Mouse (Mus musculus) hindbrain, embryonic 12.5 days (tissue): ENCODE measurements around the gene I0C0044D17Rik. TPM values are rescaled to one million over a fixed set of nuclear protein-coding genes. Genes with fewer than 3 reads are reported as not detected.
"Not testable (repeated sequence)": the region's sequence is repeated elsewhere in the genome, so short reads cannot be mapped to it uniquely, and the experiment has no call there.

Source experiments
- ATAC-seq: fragments of 200-750 bp; cut with Nextera tagmentation; 2 replicates; pipeline ENCODE4 v1.8.0; 2017; ENCODE audit warnings: moderate TSS enrichment; ENCODE audit not compliant: low FRiP score
- H3K27ac ChIP-seq: fragments of 300-500 bp; sonication (generic); 2 replicates; pipeline ENCODE4 v1.5.1; 2016; ENCODE audit warnings: mild to moderate bottlenecking
- H3K27me3 ChIP-seq: fragments of 300-500 bp; sonication (generic); 2 replicates; pipeline ENCODE4 v1.6.1; 2016; ENCODE audit warnings: mild to moderate bottlenecking
- H3K36me3 ChIP-seq: fragments of 300-500 bp; sonication (generic); 2 replicates; pipeline ENCODE4 v1.6.1; 2016; ENCODE audit warnings: mild to moderate bottlenecking
- H3K4me1 ChIP-seq: fragments of 300-500 bp; sonication (generic); 2 replicates; pipeline ENCODE4 v1.6.1; 2016
- H3K4me2 ChIP-seq: fragments of 300-500 bp; sonication (generic); replicated peaks from 2 replicates; pipeline ENCODE4 v1.6.1; 2016; ENCODE audit warnings: mild to moderate bottlenecking
- H3K4me3 ChIP-seq: fragments of 300-500 bp; sonication (generic); 2 replicates; pipeline ENCODE4 v1.5.1; 2016; ENCODE audit warnings: mild to moderate bottlenecking
- H3K9ac ChIP-seq: fragments of 300-500 bp; sonication (generic); 2 replicates; pipeline ENCODE4 v1.6.1; 2016; ENCODE audit warnings: mild to moderate bottlenecking, moderate library complexity
- H3K9me3 ChIP-seq: fragments of 300-500 bp; sonication (generic); replicated peaks from 2 replicates; pipeline ENCODE4 v1.6.1; 2016; ENCODE audit warnings: mild to moderate bottlenecking
- WGBS: fragments of 180-500 bp; shearing (Covaris S2); methylation state at CpG from one replicate; pipeline ENCODE4 v1.1.7; 2016; 5-methylcytosine and 5-hydroxymethylcytosine counted together
- polyA plus RNA-seq: library from polyadenylated mRNA; unstranded; fragments of >200 nt; fragmentation: Nextera tagmentation; extraction: Ambion mirVana; gene quantifications from 2 replicates; pipeline ENCODE4 v1.2.1, GENCODE M21; 2016

The I0C0044D17Rik gene
- polyA plus RNA-seq, result not detected in 2 replicates

- H3K36me3 ChIP-seq, ATAC-seq, H3K9me3 ChIP-seq, H3K4me2 ChIP-seq, H3K27ac ChIP-seq, H3K4me3 ChIP-seq, H3K4me1 ChIP-seq: not testable (repeated sequence)
- 92% methylated on average over 1 of the region's 1 CpGs for WGBS
- Histone ChIP-seq H3K9ac (peak within 1 kb of the TSS; percentile 38; the same call in 1 of the 2 replicates), H3K27me3 (peaks cover 16% of the 10 kb centered on the region)
Observed at GRCm38 (mm10) chr4:98823740-98824139, at the start of gene I0C0044D17Rik. I0C0044D17Rik (minus strand) TSS chr4:98823840.

- no peak overlapping the region for H3K27ac ChIP-seq
- no peaks in the 10 kb centered on the region for H3K4me1 ChIP-seq
- H3K4me3 ChIP-seq, result no peak overlapping the region
- H3K4me2 ChIP-seq, result no peak overlapping the region
- 79% methylated on average over 14 of the region's 14 CpGs for WGBS
- no peaks in the 10 kb centered on the region for H3K36me3 ChIP-seq
- H3K9me3 ChIP-seq, result no peaks in the 10 kb centered on the region
- H3K9ac ChIP-seq, result no peak overlapping the region
- no peak for ATAC-seq
- H3K27me3 ChIP-seq, result no peaks in the 10 kb centered on the region
Observed at GRCm38 (mm10) chr4:98865386-98866237, 42.0 kb upstream of the I0C0044D17Rik start.

- Histone ChIP-seq H3K9me3 (0 out of 2 replicates have a peak, but pooled peaks cover 2% of the 10 kb centered on the region), H3K36me3 (no peaks in the 10 kb centered on the region), H3K27ac (no peak overlapping the region), H3K9ac (no peak overlapping the region), H3K4me3 (no peak overlapping the region), H3K4me2 (no peak overlapping the region), H3K4me1 (no peaks in the 10 kb centered on the region), H3K27me3 (no peaks in the 10 kb centered on the region)
- ATAC-seq, result no peak
- WGBS, result 92% methylated on average over 3 of the region's 3 CpGs
Observed at GRCm38 (mm10) chr4:98864546-98864945, 40.9 kb upstream of the I0C0044D17Rik start.

GRCm38 (mm10) chr4:98864094-98864493, 40.5 kb upstream of the I0C0044D17Rik start:
- Histone ChIP-seq H3K4me1 (no peaks in the 10 kb centered on the region), H3K9ac (no peak overlapping the region), H3K4me3 (no peak overlapping the region), H3K27me3 (no peaks in the 10 kb centered on the region), H3K36me3 (no peaks in the 10 kb centered on the region), H3K27ac (no peak overlapping the region), H3K9me3 (0 out of 2 replicates have a peak, but pooled peaks cover 3% of the 10 kb centered on the region), H3K4me2 (no peak overlapping the region)
- WGBS, result 71% methylated on average over 1 of the region's 2 CpGs
- no peak for ATAC-seq

GRCm38 (mm10) chr4:98863451-98863850, 39.8 kb upstream of the I0C0044D17Rik start:
- H3K27ac ChIP-seq, result no peak overlapping the region

GRCm38 (mm10) chr4:98858151-98858855, 34.7 kb upstream of the I0C0044D17Rik start:
- Histone ChIP-seq H3K36me3 (no peaks in the 10 kb centered on the region), H3K4me3 (no peak overlapping the region), H3K4me2 (no peak overlapping the region), H3K9me3 (0 out of 2 replicates have a peak, but pooled peaks cover 3% of the 10 kb centered on the region), H3K27me3 (no peaks in the 10 kb centered on the region), H3K9ac (no peak overlapping the region), H3K27ac (no peak overlapping the region), H3K4me1 (no peaks in the 10 kb centered on the region)
- WGBS, result 77% methylated on average over 4 of the region's 4 CpGs
- ATAC-seq, result no peak

More at GRCm38 (mm10) chr4:98863451-98863850, 39.8 kb upstream of the I0C0044D17Rik start:
- 85% methylated on average over 2 of the region's 2 CpGs for WGBS
- no peaks in the 10 kb centered on the region for H3K36me3 ChIP-seq
- H3K4me3 ChIP-seq, result no peak overlapping the region
- no peak for ATAC-seq
- H3K4me2 ChIP-seq, result no peak overlapping the region
- H3K27me3 ChIP-seq, result no peaks in the 10 kb centered on the region
- 0 out of 2 replicates have a peak, but pooled peaks cover 3% of the 10 kb centered on the region for H3K9me3 ChIP-seq
- H3K9ac ChIP-seq, result no peak overlapping the region
- H3K4me1 ChIP-seq, result no peaks in the 10 kb centered on the region

GRCm38 (mm10) chr4:98857037-98857648, 33.5 kb upstream of the I0C0044D17Rik start:
- WGBS, result 84% methylated on average over 11 of the region's 11 CpGs
- Histone ChIP-seq H3K4me1 (no peaks in the 10 kb centered on the region), H3K36me3 (no peaks in the 10 kb centered on the region), H3K9me3 (0 out of 2 replicates have a peak, but pooled peaks cover 3% of the 10 kb centered on the region), H3K4me3 (no peak overlapping the region), H3K9ac (no peak overlapping the region), H3K4me2 (no peak overlapping the region), H3K27ac (no peak overlapping the region), H3K27me3 (no peaks in the 10 kb centered on the region)
- ATAC-seq, result no peak

- H3K4me2 ChIP-seq, result no peak overlapping the region
- no peak overlapping the region for H3K4me3 ChIP-seq
- H3K4me1 ChIP-seq, result no peaks in the 10 kb centered on the region
- ATAC-seq, result no peak
- H3K36me3 ChIP-seq, result no peaks in the 10 kb centered on the region
- 92% methylated on average over 4 of the region's 4 CpGs for WGBS
- H3K9ac ChIP-seq, result no peak overlapping the region
- no peak overlapping the region for H3K27ac ChIP-seq
- no peaks in the 10 kb centered on the region for H3K27me3 ChIP-seq
- no peaks in the 10 kb centered on the region for H3K9me3 ChIP-seq
Observed at GRCm38 (mm10) chr4:98853926-98854325, 30.3 kb upstream of the I0C0044D17Rik start.

- not testable (repeated sequence) for H3K36me3 ChIP-seq, H3K4me2 ChIP-seq, H3K9me3 ChIP-seq, ATAC-seq, H3K4me1 ChIP-seq, H3K4me3 ChIP-seq, H3K9ac ChIP-seq, H3K27ac ChIP-seq, H3K27me3 ChIP-seq
- WGBS, result 81% methylated on average over 1 of the region's 1 CpGs
Observed at GRCm38 (mm10) chr4:98850485-98850884, 26.8 kb upstream of the I0C0044D17Rik start.

- 61% methylated on average over 6 of the region's 6 CpGs for WGBS
- no peak overlapping the region for H3K9ac ChIP-seq
- H3K4me2 ChIP-seq, result no peak overlapping the region
- H3K36me3 ChIP-seq, result no peaks in the 10 kb centered on the region
- no peak overlapping the region for H3K4me3 ChIP-seq
- no peak overlapping the region for H3K27ac ChIP-seq
- H3K27me3 ChIP-seq, result peaks cover under 1% of the 10 kb centered on the region; the same call in 1 of the 2 replicates
- no peaks in the 10 kb centered on the region for H3K4me1 ChIP-seq
- ATAC-seq, result no peak
- no peaks in the 10 kb centered on the region for H3K9me3 ChIP-seq
Observed at GRCm38 (mm10) chr4:98847120-98847885, 23.7 kb upstream of the I0C0044D17Rik start.

- 56% methylated on average over 3 of the region's 3 CpGs for WGBS
Observed at GRCm38 (mm10) chr4:98846396-98846795, 22.8 kb upstream of the I0C0044D17Rik start.

More at GRCm38 (mm10) chr4:98846396-98846795, 22.8 kb upstream of the I0C0044D17Rik start:
- no peak for ATAC-seq
- no peak overlapping the region for H3K27ac ChIP-seq
- H3K4me1 ChIP-seq, result no peaks in the 10 kb centered on the region
- no peaks in the 10 kb centered on the region for H3K9me3 ChIP-seq
- no peak overlapping the region for H3K4me3 ChIP-seq
- no peaks in the 10 kb centered on the region for H3K36me3 ChIP-seq
- H3K4me2 ChIP-seq, result no peak overlapping the region
- H3K27me3 ChIP-seq, result peaks cover 4% of the 10 kb centered on the region; the same call in 1 of the 2 replicates
- no peak overlapping the region for H3K9ac ChIP-seq
